Mouse (Mus musculus) olfactory bulb, adult 2 months (tissue): ENCODE measurements around the gene Dusp11.

ENCODE experiments used
- CTCF ChIP-seq: fragments of 200-500 bp; IDR thresholded peaks from 2 replicates; pipeline ENCODE4 v1.5.1; 2012; ENCODE audit warnings: low read depth, mild to moderate bottlenecking, low read length, moderate library complexity; ENCODE audit not compliant: insufficient read depth
- POLR2A ChIP-seq: fragments of 200-500 bp; IDR thresholded peaks from 2 replicates; pipeline ENCODE4 v1.6.1; 2012; ENCODE audit warnings: mild to moderate bottlenecking, low read depth, low read length, moderate library complexity; ENCODE audit not compliant: insufficient read depth

GRCm38 (mm10) chr6:85923643-85924042, 37.8 kb downstream of the Dusp11 start:
- TF ChIP-seq POLR2A (no peak), CTCF (no peak)
